In genomic region chr6:118736491-118736890, GRCm38 (mm10) we compare ENCODE assay signal across 16 mouse cellular contexts.
"Had no signal": no experiment of that assay in that cellular context is flagged by ENCODE, and none has a peak within 500 bp of the region (broad histone marks: within the 10 kb centered on the region; RNA-seq: fewer than 3 reads in every experiment).

No protein-coding gene starts in this region.

- H3K4me3 ChIP-seq: left cerebral cortex, adult 2 months; limb, embryonic 10.5 days; liver, embryonic 12.5 days; lung, embryonic 15.5 days; midbrain, embryonic 12.5 days; neural tube, embryonic 13.5 days had no signal

- H3K27ac ChIP-seq: left cerebral cortex, adult 2 months; limb, embryonic 10.5 days; liver, embryonic 12.5 days; lung, embryonic 15.5 days; macrophage; midbrain, embryonic 12.5 days; neural tube, embryonic 13.5 days had no signal

- H3K4me2 ChIP-seq: liver, embryonic 12.5 days; lung, embryonic 15.5 days; midbrain, embryonic 12.5 days; neural tube, embryonic 13.5 days had no signal

- DNase-seq: kidney, adult 8-10 months; kidney, postnatal 25 days; lung, postnatal 14 days; retina, postnatal 1 day; right cerebral cortex, postnatal 25 days; thymus, adult 18-20 months; thymus, postnatal 25 days had no signal

- ATAC-seq: midbrain, embryonic 16.5 days had no signal

- H3K27me3 ChIP-seq: liver, embryonic 12.5 days; lung, embryonic 15.5 days; midbrain, embryonic 12.5 days; neural tube, embryonic 13.5 days had no signal

- H3K36me3 ChIP-seq: liver, embryonic 12.5 days; lung, embryonic 15.5 days; midbrain, embryonic 12.5 days had no signal

- H3K9me3 ChIP-seq: limb, embryonic 10.5 days; liver, embryonic 12.5 days; lung, embryonic 15.5 days; midbrain, embryonic 12.5 days; neural tube, embryonic 13.5 days had no signal

- H3K4me1 ChIP-seq: limb, embryonic 10.5 days; midbrain, embryonic 12.5 days; neural tube, embryonic 13.5 days had no signal

- H3K9ac ChIP-seq: liver, embryonic 12.5 days; liver, postnatal 0 days; lung, embryonic 15.5 days; midbrain, embryonic 12.5 days; neural tube, embryonic 13.5 days had no signal
